Mouse (Mus musculus) CH12.LX (cell line): ENCODE data around the gene Rhot1. TPM values are rescaled to one million over a fixed set of nuclear protein-coding genes. Genes with fewer than 3 reads are reported as not detected.

Experiments used
- DNase-seq: peaks from one replicate; pipeline ENCODE4 v3.0.0-alpha.2; 2013; ENCODE audit errors: extremely low read depth
- H3K27ac ChIP-seq: 2 replicates; pipeline ENCODE4 v1.5.1; 2012; ENCODE audit warnings: low read depth, mild to moderate bottlenecking, control low read depth, moderate library complexity; ENCODE audit not compliant: insufficient read depth
- H3K27me3 ChIP-seq: replicated peaks from 2 replicates; pipeline ENCODE3; 2012; ENCODE audit warnings: inconsistent platforms
- H3K36me3 ChIP-seq, 2 experiments: replicated peaks in 1 of 2; 2 replicates each; pipeline versions ENCODE3 to v1.6.1; 2012; ENCODE audit warnings: inconsistent platforms in 1 of 2, low read length in 1 of 2, mild to moderate bottlenecking in 1 of 2, mixed read lengths in 1 of 2, moderate library complexity in 1 of 2; ENCODE audit not compliant: control insufficient read depth in 1 of 2, insufficient read depth in 1 of 2
- H3K4me1 ChIP-seq, 2 experiments: 2 replicates each; pipeline ENCODE4 v1.6.1; 2012; ENCODE audit warnings: inconsistent platforms in 1 of 2, moderate library complexity in 1 of 2; ENCODE audit not compliant: insufficient read depth in 2 of 2, control insufficient read depth in 1 of 2
- H3K4me2 ChIP-seq: 2 replicates; pipeline ENCODE4 v1.6.1; 2012; ENCODE audit warnings: low read depth, mild to moderate bottlenecking, control low read depth; ENCODE audit not compliant: poor library complexity, insufficient read depth, severe bottlenecking
- H3K4me3 ChIP-seq, 3 experiments: fragments of 150-350 bp in 1 of 3; sonication (generic) in 1 of 3; replicated peaks in 1 of 3; 2 replicates each; pipeline versions ENCODE3 to v1.5.1; 2011 to 2012; ENCODE audit warnings: low read depth in 2 of 3, low read length in 2 of 3, mild to moderate bottlenecking in 2 of 3, moderate library complexity in 2 of 3, control low read depth in 1 of 3, improper control_type of control experiment in 1 of 3, inconsistent platforms in 1 of 3, mixed read lengths in 1 of 3; ENCODE audit not compliant: poor library complexity in 1 of 3
- H3K79me2 ChIP-seq: replicated peaks from 2 replicates; pipeline ENCODE4 v1.6.1; 2012; ENCODE audit warnings: mild to moderate bottlenecking, moderate library complexity; ENCODE audit not compliant: control insufficient read depth, poor library complexity, insufficient read depth, severe bottlenecking; ENCODE audit errors: extremely low read depth
- H3K9ac ChIP-seq: 2 replicates; pipeline ENCODE4 v1.6.1; 2012; ENCODE audit warnings: low read depth, mild to moderate bottlenecking, control low read depth, moderate library complexity; ENCODE audit not compliant: insufficient read depth
- H3K9me3 ChIP-seq: replicated peaks from 2 replicates; pipeline ENCODE3; 2012; ENCODE audit warnings: low read length, inconsistent platforms, mixed read lengths
- CHD2 ChIP-seq: IDR thresholded peaks from 2 replicates; pipeline ENCODE4 v1.6.1; 2011; ENCODE audit warnings: low read length, improper control_type of control experiment
- CTCF ChIP-seq, 2 experiments: IDR thresholded peaks in 1 of 2; conservative IDR thresholded peaks in 1 of 2; 2 replicates each; pipeline ENCODE4 v1.5.1; 2011 to 2012; ENCODE audit warnings: low read depth in 2 of 2, low read length in 2 of 2, improper control_type of control experiment in 1 of 2, inconsistent platforms in 1 of 2, mild to moderate bottlenecking in 1 of 2, moderate library complexity in 1 of 2
- ELF1 ChIP-seq: IDR thresholded peaks from 2 replicates; pipeline ENCODE4 v1.6.1; 2014; ENCODE audit warnings: low read depth, mild to moderate bottlenecking, inconsistent platforms, low read length, improper control_type of control experiment
- EP300 ChIP-seq: IDR thresholded peaks from 2 replicates; pipeline ENCODE4 v1.6.1; 2011; ENCODE audit warnings: low read length, improper control_type of control experiment
- ETS1 ChIP-seq: conservative IDR thresholded peaks from 2 replicates; pipeline ENCODE4 v1.6.1; 2012; ENCODE audit warnings: low read depth, mild to moderate bottlenecking, inconsistent platforms, low read length, improper control_type of control experiment, moderate library complexity
- IRF4 ChIP-seq: IDR thresholded peaks from 2 replicates; pipeline ENCODE4 v1.6.1; 2014; ENCODE audit warnings: low read depth, mild to moderate bottlenecking, inconsistent platforms, low read length, improper control_type of control experiment
- JUND ChIP-seq: conservative IDR thresholded peaks from 2 replicates; pipeline ENCODE4 v1.6.1; 2011; ENCODE audit warnings: low read depth, low read length, improper control_type of control experiment
- MAFK ChIP-seq: IDR thresholded peaks from 2 replicates; pipeline ENCODE4 v1.6.1; 2011; ENCODE audit warnings: low read length, improper control_type of control experiment; ENCODE audit not compliant: insufficient replicate concordance
- MXI1 ChIP-seq: IDR thresholded peaks from 2 replicates; pipeline ENCODE4 v1.6.1; 2011; ENCODE audit warnings: mild to moderate bottlenecking, low read depth, low read length, improper control_type of control experiment
- MYC ChIP-seq: IDR thresholded peaks from 2 replicates; pipeline ENCODE4 v1.6.1; 2011; ENCODE audit warnings: low read depth, mild to moderate bottlenecking, improper control_type of control experiment, low read length
- NELFE ChIP-seq: IDR thresholded peaks from 2 replicates; pipeline ENCODE4 v1.6.1; 2011; ENCODE audit warnings: low read depth, low read length, improper control_type of control experiment
- PAX5 ChIP-seq: IDR thresholded peaks from 2 replicates; pipeline ENCODE4 v1.6.1; 2012; ENCODE audit warnings: low read length, inconsistent platforms, mixed read lengths
- RAD21 ChIP-seq: IDR thresholded peaks from 2 replicates; pipeline ENCODE4 v1.6.1; 2011; ENCODE audit warnings: low read depth, mild to moderate bottlenecking, low read length, improper control_type of control experiment, moderate library complexity
- SIN3A ChIP-seq: IDR thresholded peaks from 2 replicates; pipeline ENCODE4 v1.6.1; 2012; ENCODE audit warnings: low read length, improper control_type of control experiment, inconsistent platforms
- SMC3 ChIP-seq: IDR thresholded peaks from 2 replicates; pipeline ENCODE4 v1.6.1; 2011; ENCODE audit warnings: low read depth, low read length, improper control_type of control experiment
- ZC3H11A ChIP-seq: IDR thresholded peaks from 2 replicates; pipeline ENCODE4 v1.6.1; 2012; ENCODE audit warnings: low read depth, mild to moderate bottlenecking, inconsistent platforms, low read length, improper control_type of control experiment
- ZNF384 ChIP-seq: IDR thresholded peaks from 2 replicates; pipeline ENCODE4 v1.6.1; 2012; ENCODE audit warnings: low read depth, low read length, improper control_type of control experiment, inconsistent platforms
- dilution Hi-C: fragments of 300-500 bp; cut with MboI; formaldehyde crosslinking; loops from 2 replicates; pipeline ENCODE4 v1.14.3; 2020; ENCODE audit warnings: low sequenced_read_pairs; ENCODE audit not compliant: extremely low pct_unique_long_range_greater_than_20kb, extremely low pct_ligation_motif_present
- in situ Hi-C: fragments of 300-500 bp; cut with MboI; formaldehyde crosslinking; loops from 3 replicates; pipeline ENCODE4 v1.14.3; 2019; ENCODE audit warnings: low sequenced_read_pairs, low pct_ligation_motif_present, low pct_unique_long_range_greater_than_20kb, mixed read lengths
- polyA plus RNA-seq: library from polyadenylated mRNA; unstranded; fragments of >175 nt; gene quantifications from 2 replicates; pipeline ENCODE4 v1.2.1, GENCODE M21; 2012; ENCODE audit warnings: low read depth; ENCODE audit not compliant: insufficient read length
- total RNA-seq, 2 experiments: library from RNA; depleted of rRNA; stranded (reverse); fragments of 300-350 nt in 1 of 2; fragments of >200 nt in 1 of 2; gene quantifications; 2 replicates each; pipeline ENCODE4 v1.2.3; 2012 to 2014

Gene Rhot1
- total and polyA plus RNA-seq, 3 experiments, result 33.1 to 73.3 (median 61.0) TPM

- TF ChIP-seq CTCF (conservative IDR thresholded peaks at IDR 0.05 in 1 of 2, IDR thresholded peaks at IDR 0.05 in 1 of 2; ENCODE audit: low read depth in 2 of 2, low read length in 2 of 2) (peak; percentile 6 to 45; a peak in 2 of 4 replicates), ETS1 (no peak), MAFK (no peak), MYC (no peak), ZC3H11A (no peak)
- TF ChIP-seq, all 38 proteins: peak for 1
- dilution Hi-C loops (no loop called here), in situ Hi-C loops (loop anchor here (25.0 kb wide), 1 partner anchor 521 kb away; the partner anchor contains the start of gene Tmem98)
- Histone ChIP-seq H3K4me1 (peaks cover 0 to 2% of the 10 kb centered on the region in 2 experiments; a peak in 2 of 4 replicates), H3K9ac (no peak overlapping the region), H3K27me3 (peaks cover 14% of the 10 kb centered on the region), H3K4me2 (no peak overlapping the region), H3K79me2 (no peaks in the 10 kb centered on the region), H3K4me3 (no peak overlapping the region), H3K36me3 (no peaks in the 10 kb centered on the region), H3K9me3 (peaks cover 11% of the 10 kb centered on the region), H3K27ac (no peak overlapping the region)
- peak; percentile 15 for DNase-seq
Measured at GRCm38 (mm10) chr11:80291004-80291403, 82.2 kb downstream of the Rhot1 start.

- Histone ChIP-seq H3K79me2 (no peaks in the 10 kb centered on the region), H3K27ac (no peak overlapping the region), H3K9me3 (peaks cover 13% of the 10 kb centered on the region), H3K27me3 (peaks cover 19% of the 10 kb centered on the region), H3K9ac (no peak overlapping the region), H3K4me2 (no peak overlapping the region), H3K4me3 (no peak overlapping the region), H3K4me1 (no peaks in the 10 kb centered on the region; a peak in 2 of 4 replicates), H3K36me3 (no peaks in the 10 kb centered on the region)
- DNase-seq, result no peak
- in situ Hi-C loops (loop anchor here (25.0 kb wide), 1 partner anchor 520 kb away; the partner anchor contains the start of gene Tmem98), dilution Hi-C loops (no loop called here)
- TF ChIP-seq EP300 (no peak), ELF1 (no peak), NELFE (no peak), RAD21 (no peak), IRF4 (no peak), PAX5 (no peak), CHD2 (no peak), SIN3A (no peak), MAFK (no peak), SMC3 (no peak), JUND (no peak), MXI1 (no peak), ZC3H11A (no peak), ETS1 (no peak), ZNF384 (no peak)
Measured at GRCm38 (mm10) chr11:80292463-80292862, 83.6 kb downstream of the Rhot1 start.
